Mouse (Mus musculus) ES-E14 (cell line): ENCODE results near the gene Rfx2.

Experiments used
- CHD2 ChIP-seq: IDR thresholded peaks from 2 replicates; pipeline ENCODE4 v1.6.1; 2014; ENCODE audit warnings: mild to moderate bottlenecking, low read depth, low read length, inconsistent platforms
- HCFC1 ChIP-seq: IDR thresholded peaks from 2 replicates; pipeline ENCODE4 v1.6.1; 2012; ENCODE audit warnings: low read length, inconsistent platforms, borderline replicate concordance; ENCODE audit not compliant: insufficient read depth
- MAFK ChIP-seq: IDR thresholded peaks from 2 replicates; pipeline ENCODE4 v1.6.1; 2014; ENCODE audit warnings: mild to moderate bottlenecking, low read depth, low read length, inconsistent platforms; ENCODE audit not compliant: insufficient read depth
- ZC3H11A ChIP-seq: IDR thresholded peaks from 2 replicates; pipeline ENCODE4 v1.6.1; 2012; ENCODE audit warnings: low read depth, mild to moderate bottlenecking, inconsistent platforms, low read length, borderline replicate concordance

GRCm38 (mm10) chr17:56810245-56810644, 20.6 kb downstream of the Rfx2 start:
- TF ChIP-seq CHD2 (no peak), ZC3H11A (no peak), MAFK (no peak), HCFC1 (no peak)
